Mouse (Mus musculus): Measurements from ENCODE around the gene Gm21969.

The Gm21969 gene

GRCm38 (mm10) chr4:139580663-139581336 lies 22.2 kb upstream of the Gm21969 start:
- ChIA-PET CTCF (interaction anchor here (0.5 to 3.4 kb wide), 10 partner anchors 22 to 691 kb away, joined by 3 to 20 read pairs (median 4); partner anchors contain the start of gene Gm21969 (in 4 of the 4)), POLR2A (interaction anchor here in 1 of 4 experiments (0.9 to 1.3 kb wide), 3 partner anchors 12 to 42 kb away, joined by 3 to 4 read pairs (median 4); partner anchors contain the start of genes Aldh4a1 and Gm21969)

DNA sequence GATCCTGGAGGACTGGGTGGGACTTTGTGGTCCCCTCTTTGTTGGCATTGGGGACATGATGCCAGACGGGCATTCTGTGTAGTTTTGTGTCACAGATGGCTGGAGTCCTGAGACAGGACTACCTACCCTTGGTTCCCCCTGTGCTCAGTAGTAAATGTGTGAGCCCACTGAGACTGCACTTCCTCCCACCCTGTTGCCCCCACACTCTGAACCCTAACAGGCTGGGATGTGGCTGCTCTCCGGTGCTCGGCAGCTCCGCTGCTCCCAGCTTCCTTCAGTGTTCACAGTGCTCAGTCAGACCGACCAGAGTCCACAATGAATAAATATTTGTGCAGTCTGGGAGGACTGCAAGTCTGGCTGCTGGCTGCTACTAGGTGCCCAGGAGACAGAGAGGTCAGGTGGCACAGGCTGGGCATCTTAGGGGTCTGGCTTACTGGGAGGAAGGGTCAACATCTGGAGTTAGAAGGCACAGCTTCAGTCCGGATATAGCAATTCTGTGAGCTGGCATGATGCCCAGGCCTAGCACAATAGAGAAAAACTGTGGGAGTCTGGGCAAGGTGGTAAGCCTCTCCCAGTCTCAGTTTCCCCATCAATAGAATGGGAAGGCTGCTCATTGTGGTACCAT lies 21.4 kb upstream of the Gm21969 start:
- POLR2A ChIA-PET: interaction anchor here in 2 of 4 experiments (0.9 to 1.1 kb wide), 3 partner anchors 12 to 41 kb away, joined by 3 to 4 read pairs (median 4); partner anchors contain the start of gene Aldh4a1 (in 1 of the 2)
- CTCF ChIA-PET: interaction anchor here (0.5 to 3.4 kb wide), 7 partner anchors 21 to 448 kb away, joined by 3 to 20 read pairs (median 6); partner anchors contain the start of gene Gm21969 (in 4 of the 4)

DNA sequence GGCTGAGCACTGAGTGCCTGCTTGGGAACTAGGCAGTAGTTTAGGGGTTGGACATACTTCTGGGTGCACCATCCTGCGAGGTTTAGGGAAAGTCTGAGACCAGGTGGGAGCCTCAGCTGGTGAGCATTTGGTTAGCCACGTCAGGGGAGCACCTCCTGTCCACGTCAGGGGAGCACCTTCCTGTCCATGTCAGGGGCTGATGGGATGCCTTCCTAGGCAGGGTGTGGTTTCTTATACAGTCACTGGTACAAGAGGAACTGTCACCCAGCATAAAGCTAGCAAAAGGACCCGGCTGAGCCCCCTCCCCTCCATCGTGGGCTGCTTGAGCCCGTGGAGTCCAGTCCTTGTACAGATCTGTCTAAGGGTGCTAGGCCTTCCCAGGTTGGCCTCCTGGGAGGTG lies 20.6 kb upstream of the Gm21969 start:
- POLR2A ChIA-PET: interaction anchor here in 2 of 4 experiments (1.0 to 6.3 kb wide), 4 partner anchors 8 to 11 kb away, joined by 3 to 48 read pairs (median 4); no protein-coding TSS in a partner anchor
- CTCF ChIA-PET: interaction anchor here in 3 of 4 experiments (1.1 to 3.4 kb wide), 7 partner anchors 8 to 112 kb away, joined by 3 to 20 read pairs (median 11); partner anchors contain the start of gene Gm21969 (in 2 of the 3)

DNA sequence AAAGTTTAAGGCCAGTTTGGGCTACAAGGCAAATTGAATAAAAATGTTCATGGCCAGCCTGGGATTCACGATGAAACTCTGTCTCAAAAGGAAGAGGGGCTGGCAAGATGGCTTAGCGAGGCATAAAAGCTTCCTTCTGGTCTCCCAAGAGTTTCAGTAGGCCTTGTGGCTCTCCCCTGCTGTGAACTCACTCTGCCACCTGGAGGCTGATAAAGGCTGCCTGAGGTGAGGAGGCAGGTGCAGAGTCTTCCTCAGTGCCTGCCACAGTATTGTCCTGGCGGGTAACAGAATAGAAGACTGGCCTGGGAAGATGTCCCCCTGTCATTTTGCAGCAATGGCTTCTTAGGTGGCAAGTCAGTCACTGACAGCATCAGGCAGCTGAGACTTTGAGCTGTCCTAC lies 20.1 kb upstream of the Gm21969 start:
- CTCF ChIA-PET: interaction anchor here in 3 of 4 experiments (1.1 to 3.4 kb wide), 7 partner anchors 9 to 113 kb away, joined by 3 to 20 read pairs (median 6); partner anchors contain the start of gene Gm21969 (in 2 of the 3)
- POLR2A ChIA-PET: interaction anchor here in 3 of 4 experiments (1.0 to 6.3 kb wide), 5 partner anchors 8 to 12 kb away, joined by 3 to 48 read pairs (median 3); no protein-coding TSS in a partner anchor

GRCm38 (mm10) chr4:139583629-139584245 lies 19.2 kb upstream of the Gm21969 start:
- ChIA-PET POLR2A (interaction anchor here (0.6 to 6.3 kb wide), 11 partner anchors 8 to 992 kb away, joined by 3 to 48 read pairs (median 3); partner anchors contain the start of gene Gm21969 (in 1 of the 4)), CTCF (interaction anchor here (0.5 to 3.4 kb wide), 10 partner anchors 10 to 289 kb away, joined by 3 to 20 read pairs (median 6); partner anchors contain the start of gene Gm21969 (in 3 of the 4))

- ChIA-PET POLR2A (interaction anchor here (0.6 to 6.3 kb wide), 10 partner anchors 8 to 44 kb away, joined by 3 to 48 read pairs (median 4); partner anchors contain the start of gene Gm21969 (in 2 of the 4)), CTCF (interaction anchor here in 3 of 4 experiments (0.6 to 2.9 kb wide), 6 partner anchors 18 to 288 kb away, joined by 3 to 14 read pairs (median 4); partner anchors contain the start of gene Gm21969 (in 2 of the 3))
Measured at GRCm38 (mm10) chr4:139584704-139585103, 18.3 kb upstream of the Gm21969 start.

- POLR2A ChIA-PET: interaction anchor here in 2 of 4 experiments (0.5 to 6.3 kb wide), 4 partner anchors 11 to 17 kb away, joined by 5 to 48 read pairs (median 10); partner anchors contain the start of gene Gm21969 (in 1 of the 2)
- CTCF ChIA-PET: interaction anchor here in 2 of 4 experiments (0.5 to 1.7 kb wide), 2 partner anchors 17 to 61 kb away, joined by 3 to 4 read pairs; partner anchors contain the start of gene Gm21969 (in 1 of the 2)
Measured at GRCm38 (mm10) chr4:139585713-139586112, 17.3 kb upstream of the Gm21969 start.

DNA sequence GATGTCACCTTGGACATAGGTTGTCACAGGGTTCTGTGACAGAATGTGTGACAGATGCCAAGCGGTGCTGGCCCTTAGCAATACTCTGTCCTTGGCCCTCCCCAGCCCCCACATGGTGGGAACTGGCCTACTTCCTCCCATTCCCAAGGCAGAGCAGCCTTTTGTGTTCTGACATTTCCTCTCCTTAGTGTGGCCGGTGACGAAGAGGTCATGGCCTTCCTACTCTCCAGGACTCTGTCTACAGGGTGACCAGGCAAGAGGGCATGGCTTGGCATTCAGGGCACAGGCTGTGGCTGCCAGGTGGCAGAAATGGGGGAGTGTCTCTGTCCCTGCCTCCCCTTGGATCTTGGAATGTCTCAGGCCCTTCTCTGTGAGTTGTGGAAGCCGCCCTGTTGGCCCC lies 15.6 kb upstream of the Gm21969 start:
- CTCF ChIA-PET: interaction anchor here (0.6 to 1.8 kb wide), 7 partner anchors 12 to 24 kb away, joined by 3 to 12 read pairs (median 5); partner anchors contain the start of gene Gm21969 (in 2 of the 4)
- POLR2A ChIA-PET: interaction anchor here in 2 of 4 experiments (0.8 to 6.3 kb wide), 8 partner anchors 9 to 99 kb away, joined by 3 to 48 read pairs (median 4); partner anchors contain the start of genes Aldh4a1 (in 1 of the 2) and Gm21969 (in 1 of the 2)

DNA sequence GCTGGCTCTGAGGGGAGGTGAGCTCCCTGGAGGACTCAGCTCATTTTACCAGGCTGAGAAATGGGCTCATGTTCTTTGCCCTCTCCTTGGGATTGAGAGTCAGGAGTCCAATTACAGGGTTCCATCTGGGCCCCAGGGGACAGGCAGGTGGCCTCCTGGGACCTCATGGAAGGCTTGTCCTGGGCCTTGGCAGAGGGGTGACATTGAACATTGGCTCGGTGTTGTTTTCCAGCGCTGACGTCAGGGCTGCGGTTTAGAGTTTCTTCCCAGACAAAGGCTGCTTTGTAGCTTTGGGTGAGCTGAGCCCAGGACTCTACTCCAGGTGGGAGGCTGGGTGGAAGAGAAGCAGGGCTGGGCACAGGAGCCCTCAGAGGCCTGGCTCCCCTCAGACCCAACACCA lies 15.2 kb upstream of the Gm21969 start:
- ChIA-PET POLR2A (interaction anchor here in 2 of 4 experiments (0.6 to 6.3 kb wide), 13 partner anchors 8 to 100 kb away, joined by 3 to 48 read pairs (median 3); partner anchors contain the start of genes Aldh4a1 (in 1 of the 2) and Gm21969 (in 1 of the 2)), CTCF (interaction anchor here (0.6 to 1.8 kb wide), 7 partner anchors 11 to 24 kb away, joined by 3 to 12 read pairs (median 5); partner anchors contain the start of gene Gm21969 (in 2 of the 4))

GRCm38 (mm10) chr4:139589351-139590027 lies 13.5 kb upstream of the Gm21969 start:
- ChIA-PET CTCF (interaction anchor here (0.5 to 2.3 kb wide), 9 partner anchors 13 to 947 kb away, joined by 3 to 7 read pairs (median 4); partner anchors contain the start of gene Gm21969 (in 4 of the 4)), POLR2A (interaction anchor here in 2 of 4 experiments (0.8 to 1.5 kb wide), 3 partner anchors 10 to 33 kb away, joined by 3 to 6 read pairs (median 4); partner anchors contain the start of gene Aldh4a1 (in 1 of the 2))

- ChIA-PET POLR2A (interaction anchor here in 2 of 4 experiments (1.3 to 1.5 kb wide), 3 partner anchors 9 to 32 kb away, joined by 4 to 6 read pairs (median 4); partner anchors contain the start of genes Aldh4a1 (in 1 of the 2) and Gm21969 (in 1 of the 2)), CTCF (interaction anchor here (0.9 to 2.3 kb wide), 6 partner anchors 12 to 21 kb away, joined by 3 to 7 read pairs (median 5); partner anchors contain the start of gene Gm21969 (in 4 of the 4))
Measured at GRCm38 (mm10) chr4:139590446-139590845, 12.5 kb upstream of the Gm21969 start.

DNA sequence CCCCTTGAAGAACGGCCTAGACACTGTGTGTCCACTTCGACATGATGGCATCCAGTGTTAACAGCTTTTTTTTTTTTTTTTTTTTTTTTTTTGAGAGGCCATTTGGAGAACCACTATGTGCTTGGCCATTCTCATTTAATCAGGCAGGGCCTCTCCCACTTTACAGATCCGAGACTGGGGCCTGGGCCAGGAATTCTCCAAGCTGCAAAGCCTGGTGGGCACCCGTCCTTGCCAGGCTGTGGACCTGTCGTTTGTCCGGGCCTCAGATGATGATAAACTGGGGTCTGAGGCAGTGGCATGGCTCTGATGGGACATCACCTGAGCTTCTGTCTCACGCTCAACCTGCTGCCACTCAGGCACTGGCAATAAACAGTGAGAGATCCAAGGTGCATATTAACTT lies 10.1 kb upstream of the Gm21969 start:
- POLR2A ChIA-PET: interaction anchor here in 3 of 4 experiments (0.5 to 1.3 kb wide), 12 partner anchors 9 to 1680 kb away, joined by 3 to 8 read pairs (median 4); partner anchors contain the start of gene Gm21969 (in 1 of the 3)
- CTCF ChIA-PET: interaction anchor here (0.6 to 2.2 kb wide), 10 partner anchors 10 to 967 kb away, joined by 3 to 13 read pairs (median 4); partner anchors contain the start of gene Gm21969 (in 2 of the 4)

DNA sequence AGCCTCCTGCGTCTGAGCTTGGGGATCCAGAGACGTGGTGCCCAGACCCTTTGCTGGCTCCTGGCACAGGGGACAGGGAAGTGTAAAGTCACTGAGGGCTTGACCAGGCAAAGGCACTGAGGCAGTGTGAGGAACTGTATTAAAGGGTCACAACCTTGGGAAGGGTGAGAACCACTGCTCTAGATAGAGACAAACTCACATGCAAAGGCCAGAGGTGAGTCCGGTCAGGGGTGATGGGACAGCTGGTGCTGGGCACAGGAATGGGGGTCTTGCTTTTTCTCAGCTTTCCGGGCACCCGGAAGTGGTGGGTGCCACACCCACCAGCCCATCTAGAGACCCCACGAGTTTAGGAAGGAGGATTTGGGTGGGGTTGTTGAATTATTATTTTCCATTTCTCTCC lies 9.6 kb upstream of the Gm21969 start:
- ChIA-PET CTCF (interaction anchor here in 3 of 4 experiments (0.7 to 3.2 kb wide), 8 partner anchors 9 to 82 kb away, joined by 3 to 15 read pairs (median 8); partner anchors contain the start of gene Gm21969 (in 2 of the 3)), POLR2A (interaction anchor here in 3 of 4 experiments (0.6 to 1.3 kb wide), 10 partner anchors 9 to 88 kb away, joined by 3 to 8 read pairs (median 4); partner anchors contain the start of gene Gm21969 (in 1 of the 3))

DNA sequence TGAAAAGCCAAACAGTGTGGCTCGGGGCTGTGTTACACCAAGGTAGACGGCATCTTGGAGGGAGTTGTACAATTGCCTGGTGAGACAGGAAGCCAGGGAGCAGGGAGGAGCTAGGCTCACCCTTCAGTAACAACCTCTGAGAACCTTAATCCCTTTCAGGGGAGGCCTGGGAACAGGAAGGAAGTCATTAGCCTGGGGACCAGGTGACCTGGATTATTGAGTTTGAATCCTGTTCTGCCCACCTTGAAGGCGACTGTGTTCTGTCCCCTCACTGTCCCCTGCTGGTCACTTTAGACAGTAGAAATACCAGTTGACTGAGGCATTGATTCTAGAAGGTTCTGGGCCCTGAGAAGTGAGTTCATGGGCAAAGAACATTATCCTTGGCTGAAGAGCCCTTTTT lies 8.9 kb upstream of the Gm21969 start:
- ChIA-PET POLR2A (interaction anchor here in 2 of 4 experiments (0.6 to 1.3 kb wide), 3 partner anchors 8 to 45 kb away, joined by 3 to 6 read pairs (median 4); partner anchors contain the start of gene Gm21969 (in 1 of the 2)), CTCF (interaction anchor here in 3 of 4 experiments (0.6 to 3.2 kb wide), 6 partner anchors 8 to 18 kb away, joined by 4 to 15 read pairs (median 8); partner anchors contain the start of gene Gm21969 (in 2 of the 3))

DNA sequence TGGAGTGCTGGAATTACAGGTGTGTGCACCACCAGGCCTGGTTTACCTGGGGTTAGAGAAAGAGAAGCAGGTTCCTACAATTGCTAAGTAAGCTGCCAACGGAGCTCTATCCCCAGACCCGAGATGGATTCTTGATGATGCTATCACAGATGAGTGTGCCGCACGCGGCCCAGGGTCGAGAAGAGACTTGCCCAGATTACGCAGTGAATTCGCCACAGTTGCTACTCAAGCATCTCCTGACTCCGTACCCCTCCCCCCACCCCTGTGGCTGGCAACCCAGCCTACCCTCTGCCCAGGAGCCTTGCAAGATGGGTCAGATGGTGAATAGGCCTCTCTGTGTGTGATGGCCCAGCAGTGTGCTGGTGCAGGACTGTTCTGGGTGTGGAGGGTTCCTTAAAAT lies 6.3 kb upstream of the Gm21969 start:
- ChIA-PET CTCF (interaction anchor here in 3 of 4 experiments (0.6 to 7.0 kb wide), 7 partner anchors 15 to 1158 kb away, joined by 3 to 189 read pairs (median 5); partner anchors contain the start of gene Aldh4a1 (in 1 of the 3)), POLR2A (interaction anchor here (0.6 to 2.3 kb wide), 10 partner anchors 10 to 1948 kb away, joined by 3 to 13 read pairs (median 4); no protein-coding TSS in a partner anchor)

All from embryonic stem cell, embryonic (primary cell).